ENCODE assay signal across 28 mouse cellular contexts in genomic region chr9:85707302-85707701, GRCm38 (mm10). TPM values are rescaled to one million over a fixed set of nuclear protein-coding genes. Genes with fewer than 3 reads are reported as not detected.
DNase-seq lines count a peak whose midpoint lies in the region; ATAC-seq and TF ChIP-seq lines count a peak whose summit lies in the region.
"Had no signal": no experiment of that assay in that cellular context is flagged by ENCODE, and none has a peak within 500 bp of the region (broad histone marks: within the 10 kb centered on the region; RNA-seq: fewer than 3 reads in every experiment).

No protein-coding gene starts in this region.

- H3K27me3 ChIP-seq in heart, embryonic 10.5 days (ENCODE audit: insufficient read depth, poor library complexity, severe bottlenecking), result no peaks in the 10 kb centered on the region
- no peaks in the 10 kb centered on the region for H3K27me3 ChIP-seq in heart, postnatal 0 days (ENCODE audit: control insufficient read depth, insufficient read depth, low read length)
- H3K27me3 ChIP-seq: CH12.LX; forebrain, embryonic 13.5 days; hindbrain, embryonic 13.5 days; liver, embryonic 15.5 days; midbrain, embryonic 15.5 days; neural tube, embryonic 13.5 days; Patski had no signal

- ATAC-seq in heart, postnatal 0 days (ENCODE audit: insufficient read depth, low read depth), result peak; percentile 66; the same call in 1 of the 2 replicates
- ATAC-seq: activated CD4-positive, CD25-positive, alpha-beta regulatory T cell, adult 4 months; forebrain, embryonic 13.5 days; inflammation-experienced regulatory T-cells, adult 6 months; midbrain, embryonic 15.5 days; Patski had no signal

- 74% methylated on average over 6 of the region's 6 CpGs for WGBS in heart, embryonic 10.5 days
- WGBS in heart, postnatal 0 days, result 56% methylated on average over 6 of the region's 6 CpGs

- peaks cover 90% of the 10 kb centered on the region for H3K36me3 ChIP-seq in heart, embryonic 10.5 days
- peaks cover 91% of the 10 kb centered on the region for H3K36me3 ChIP-seq in heart, postnatal 0 days (replicated peaks; ENCODE audit: control insufficient read depth, insufficient read depth, low read length)

- H3K4me3 ChIP-seq in heart, embryonic 10.5 days, result no peak overlapping the region
- H3K4me3 ChIP-seq in heart, postnatal 0 days (ENCODE audit: low read depth, low read length), result no peak overlapping the region
- H3K4me3 ChIP-seq: forebrain, embryonic 13.5 days; heart, adult 2 months; hindbrain, embryonic 13.5 days; limb, embryonic 10.5 days; liver, embryonic 15.5 days; midbrain, embryonic 15.5 days; myocyte; neural tube, embryonic 13.5 days had no signal

- no peak for TF ChIP-seq EP300 in heart, postnatal 0 days (IDR thresholded peaks at IDR 0.05; ENCODE audit: low read depth)

- peak; percentile 30 to 32 for DNase-seq in heart, adult 18-20 months
- DNase-seq in heart, embryonic 10.5 days (ENCODE audit: low spot score), result no peak
- DNase-seq in R1 (ENCODE audit: low read depth, low spot score), result peak; percentile 41
- peak; percentile 11 for DNase-seq in adrenal gland, postnatal 14 days
- no peak for DNase-seq in heart, postnatal 0 days (ENCODE audit: low spot score)
- no peak for DNase-seq in right cerebral cortex, postnatal 10 days (ENCODE audit: low spot score in 2 of 2)
- DNase-seq in gastrocnemius, adult 18-20 months (ENCODE audit: low spot score), result no peak
- DNase-seq: B cell, adult 2 months; cerebellum, adult 9-10 months; gastrocnemius, postnatal 14 days; kidney, adult 18-20 months; liver; lung, postnatal 4 days; thymus, adult 18-20 months; thymus, postnatal 36 days had no signal

- H3K9me3 ChIP-seq in heart, embryonic 10.5 days, result no peaks in the 10 kb centered on the region
- H3K9me3 ChIP-seq in heart, postnatal 0 days (replicated peaks; ENCODE audit: control insufficient read depth, low read length), result no peaks in the 10 kb centered on the region
- H3K9me3 ChIP-seq: forebrain, embryonic 13.5 days; G1E; hindbrain, embryonic 13.5 days; limb, embryonic 10.5 days; liver, embryonic 15.5 days; midbrain, embryonic 15.5 days; neural tube, embryonic 13.5 days had no signal

- no peaks in the 10 kb centered on the region for H3K4me1 ChIP-seq in heart, embryonic 10.5 days
- no peaks in the 10 kb centered on the region for H3K4me1 ChIP-seq in heart, postnatal 0 days (ENCODE audit: control insufficient read depth, insufficient read depth)
- H3K4me1 ChIP-seq: forebrain, embryonic 13.5 days; hindbrain, embryonic 13.5 days; limb, embryonic 10.5 days; liver, embryonic 15.5 days; midbrain, embryonic 15.5 days; neural tube, embryonic 13.5 days had no signal

- no peak overlapping the region for H3K4me2 ChIP-seq in heart, postnatal 0 days (ENCODE audit: low read depth, low read length)
- H3K4me2 ChIP-seq: forebrain, embryonic 13.5 days; hindbrain, embryonic 13.5 days; liver, embryonic 15.5 days; midbrain, embryonic 15.5 days; neural tube, embryonic 13.5 days had no signal

- no peak overlapping the region for H3K27ac ChIP-seq in heart, embryonic 10.5 days
- H3K27ac ChIP-seq in heart, postnatal 0 days (ENCODE audit: low read depth), result 0 out of 2 replicates have a peak overlapping the region, but pooled peaks have one; percentile 7
- H3K27ac ChIP-seq: forebrain, embryonic 13.5 days; heart, adult 2 months; hindbrain, embryonic 13.5 days; limb, embryonic 10.5 days; liver, embryonic 15.5 days; midbrain, embryonic 15.5 days; neural tube, embryonic 13.5 days had no signal

- no peak overlapping the region for H3K9ac ChIP-seq in heart, postnatal 0 days (replicated peaks; ENCODE audit: low read depth, low read length)
- H3K9ac ChIP-seq: forebrain, embryonic 13.5 days; hindbrain, embryonic 13.5 days; liver, embryonic 15.5 days; midbrain, embryonic 15.5 days; neural tube, embryonic 13.5 days had no signal

- TF ChIP-seq CTCF in heart, postnatal 0 days (IDR thresholded peaks at IDR 0.05; ENCODE audit: low read depth), result no peak

RNA-seq across cellular contexts. Expression of gene Ibtk, which starts 41.8 kb away (rescaled TPM):
- 10 to 100 TPM; 29.9 to 31.0 TPM for total RNA-seq in heart, adult 18-20 months (2021)
- 27.5 and 30.7 TPM in 2 replicates for polyA plus RNA-seq in heart, embryonic 10.5 days (2016; fragmentation: Nextera tagmentation; extraction: Ambion mirVana)
- total RNA-seq in adrenal gland, postnatal 14 days (2021), result 35.8 and 40.9 TPM in 2 replicates
- total RNA-seq in heart, postnatal 0 days (2014; rRNA removed; ENCODE audit: low replicate concordance), result 13.3 and 23.6 TPM in 2 replicates
- 14.9 and 15.3 TPM in 2 replicates for polyA plus RNA-seq in heart, postnatal 0 days (2015; fragmentation: Nextera tagmentation; extraction: Ambion mirVana)
- 10 to 100 TPM; 47.3 to 48.2 TPM for total RNA-seq in gastrocnemius, adult 18-20 months (2021)

Comparison
In these comparisons a context has a peak if more than half of its experiments do, and no peak if none do; other contexts are left out.
1. DNase-seq: peak in heart, adult 18-20 months (2 of 2), R1 (single experiment) and adrenal gland, postnatal 14 days (single experiment); none in heart, embryonic 10.5 days (single experiment), heart, postnatal 0 days (single experiment), right cerebral cortex, postnatal 10 days (0 of 2) and gastrocnemius, adult 18-20 months (single experiment).